Mouse (Mus musculus) MN1 (cell line): ENCODE data around the gene Nup107.
A peak's percentile ranks its signal among the peaks of the same experiment; 100 is the strongest.
"Not testable (repeated sequence)": the region's sequence is repeated elsewhere in the genome, so short reads cannot be mapped to it uniquely, and the experiment has no call there.

Source experiments
- DNase-seq: peaks from one replicate; pipeline ENCODE4 v3.0.0-alpha.2; 2016; ENCODE audit warnings: low spot score

Gene Nup107

DNA sequence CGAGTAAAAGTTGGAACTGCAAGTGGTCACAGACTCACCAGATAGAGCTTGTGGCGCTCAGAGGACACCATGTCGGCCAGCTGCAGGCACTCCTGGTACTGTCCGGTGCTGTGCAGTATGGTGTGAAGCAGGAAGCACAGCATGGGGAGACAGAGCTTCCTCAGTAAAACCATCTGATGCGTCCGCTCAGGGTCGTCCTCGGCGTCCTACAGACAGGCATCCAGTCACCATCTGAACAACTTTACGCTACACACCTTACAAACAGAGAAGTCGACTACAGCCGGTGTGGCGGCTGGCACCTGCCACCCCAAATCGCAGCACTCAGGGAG lies 41.3 kb downstream of the Nup107 start:
- DNase-seq = no peak

DNA sequence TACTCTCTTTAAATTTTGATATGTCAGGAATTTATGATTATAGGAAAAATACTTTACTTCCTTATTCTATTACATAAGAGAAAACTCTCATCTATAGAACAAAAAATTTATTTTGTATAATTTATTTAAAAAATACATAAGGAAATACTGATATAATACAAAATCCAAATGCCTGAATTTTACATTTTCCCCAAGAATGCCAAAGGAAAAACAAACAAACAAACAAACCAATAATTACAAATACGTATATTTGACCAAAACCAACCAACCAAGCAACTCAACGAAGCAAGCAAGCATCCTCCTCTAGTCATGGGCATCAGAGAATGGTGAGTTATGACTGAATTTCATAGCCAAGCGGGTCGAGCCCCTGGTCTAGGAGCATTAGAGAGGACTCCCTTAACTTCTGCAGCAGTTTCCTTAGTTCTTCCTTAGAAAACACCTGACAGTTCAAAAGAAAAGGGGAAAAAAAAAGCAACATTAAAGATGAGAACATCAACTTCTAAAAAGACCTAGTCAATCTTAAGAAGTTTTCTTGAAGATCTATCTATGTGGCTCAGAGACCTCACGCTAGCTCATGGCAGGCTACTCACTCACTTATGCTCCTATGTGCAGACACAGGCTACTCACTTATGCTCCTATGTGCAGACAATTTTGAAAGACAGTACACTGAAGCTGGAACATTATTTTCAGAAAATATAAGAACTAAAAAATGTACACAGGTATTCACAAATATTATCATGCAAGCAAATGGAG lies 41.8 kb downstream of the Nup107 start:
- no peak for DNase-seq

DNA sequence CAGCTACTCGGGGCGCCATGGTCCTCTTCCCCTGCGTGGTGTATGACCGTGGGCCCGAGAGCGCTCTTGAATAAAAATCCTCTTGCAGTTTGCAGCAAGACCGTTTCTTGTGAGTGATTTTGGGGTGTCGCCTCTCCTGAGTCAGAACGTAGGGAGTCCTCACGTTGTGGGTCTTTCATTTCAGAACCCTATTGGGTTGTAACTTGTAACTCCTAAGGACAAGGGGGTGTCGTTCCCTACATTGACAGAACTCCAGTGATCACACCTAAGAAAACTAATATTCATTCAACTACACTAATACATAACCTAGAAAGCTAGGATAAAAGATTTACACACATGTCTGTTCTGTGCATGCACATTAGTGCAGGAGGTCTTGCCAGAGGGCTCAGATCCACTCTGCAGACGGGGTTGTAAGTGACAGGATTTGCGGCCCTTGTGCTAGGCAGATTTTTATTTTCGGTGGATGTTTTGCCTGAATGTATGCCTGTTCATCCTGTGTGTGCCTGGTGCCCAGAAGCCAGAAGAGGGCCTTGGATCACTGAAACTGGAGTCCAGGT lies 42.6 kb downstream of the Nup107 start:
- no peak for DNase-seq

DNA sequence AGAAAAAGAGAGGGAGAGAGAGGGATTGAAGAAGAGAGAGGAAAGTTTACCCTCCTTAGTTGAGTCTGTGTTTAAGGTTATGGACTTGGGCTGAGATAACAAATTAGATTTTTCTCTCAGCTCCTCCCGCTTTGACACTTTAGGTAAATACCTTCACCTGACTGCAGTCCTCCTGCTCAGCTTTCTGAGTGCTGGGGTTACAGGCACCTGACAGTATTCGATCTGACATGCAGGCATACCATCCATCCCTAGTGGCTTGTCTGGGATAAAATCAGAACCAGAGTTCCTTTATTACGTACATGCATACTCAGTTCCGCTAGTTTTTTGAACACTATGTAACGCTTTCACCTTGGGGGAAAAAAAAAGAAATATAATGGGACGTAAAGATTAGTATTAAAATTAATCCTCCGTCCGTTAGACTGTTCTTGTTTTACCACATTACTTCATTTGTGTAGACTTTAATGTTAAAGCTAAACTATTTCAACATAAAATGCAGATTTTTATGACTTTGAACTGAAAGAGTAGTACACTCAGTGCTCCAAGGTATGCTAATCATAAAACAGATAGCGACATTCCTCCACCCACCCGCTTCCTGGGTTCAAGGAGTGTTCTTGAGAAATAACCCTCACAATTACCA lies 43.3 kb downstream of the Nup107 start:
- no peak for DNase-seq

DNA sequence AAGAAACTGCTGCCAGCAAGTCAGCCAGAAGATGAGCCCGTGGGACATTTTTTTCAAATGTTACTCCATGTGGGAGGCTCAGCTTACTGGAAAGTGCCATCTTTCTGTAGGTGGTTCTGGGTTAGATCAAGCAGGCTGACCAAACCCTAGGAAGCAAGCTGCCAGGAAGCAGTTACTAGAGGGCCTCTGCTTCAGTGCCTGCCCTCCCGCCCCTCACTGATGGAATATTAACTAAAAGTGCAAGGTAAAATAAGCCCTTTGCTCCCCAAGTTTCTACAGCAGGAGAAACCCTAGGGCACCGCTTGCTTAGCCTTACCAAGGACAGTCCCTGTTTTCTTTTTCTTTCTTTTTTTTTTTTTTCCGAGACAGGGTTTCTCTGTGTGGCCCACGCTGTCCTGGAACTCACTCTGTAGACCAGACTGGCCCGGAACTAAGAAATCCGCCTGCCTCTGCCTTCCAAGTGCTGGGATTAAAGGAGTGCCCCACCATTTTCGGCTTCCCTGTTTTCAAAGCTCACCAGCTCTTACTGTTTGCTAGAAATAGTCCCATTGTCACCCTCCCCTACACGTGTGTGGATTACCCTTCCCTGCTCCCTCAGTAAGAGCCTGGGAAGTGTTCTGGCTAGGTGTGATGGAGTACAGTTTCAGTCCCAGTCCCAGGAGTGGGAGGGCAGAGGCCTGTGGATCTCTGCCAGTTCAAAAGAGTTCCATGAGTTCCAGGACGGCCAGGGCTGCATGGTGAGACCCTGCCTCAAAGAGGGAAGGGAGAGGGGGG lies 44.0 kb downstream of the Nup107 start:
- no peak for DNase-seq

DNA sequence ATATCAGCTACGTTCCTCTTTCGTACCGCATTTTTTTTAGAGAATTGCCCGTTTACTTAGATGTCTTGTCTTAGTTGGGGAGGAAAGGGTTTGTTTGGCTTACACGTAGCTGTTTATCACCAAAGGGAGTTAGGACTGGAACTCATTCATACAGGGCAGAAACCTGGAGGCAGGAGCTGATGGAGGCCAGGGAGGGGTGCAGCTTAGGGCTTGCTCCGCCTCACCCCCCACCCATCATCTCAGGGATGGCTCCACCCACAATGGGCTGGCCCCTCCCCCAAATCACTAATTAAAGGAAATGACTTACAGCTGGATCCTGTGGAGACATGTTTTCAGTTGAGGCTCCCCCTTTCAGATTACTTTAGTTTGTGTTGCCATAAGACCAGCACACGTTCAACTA lies 44.8 kb downstream of the Nup107 start:
- no peak for DNase-seq

DNA sequence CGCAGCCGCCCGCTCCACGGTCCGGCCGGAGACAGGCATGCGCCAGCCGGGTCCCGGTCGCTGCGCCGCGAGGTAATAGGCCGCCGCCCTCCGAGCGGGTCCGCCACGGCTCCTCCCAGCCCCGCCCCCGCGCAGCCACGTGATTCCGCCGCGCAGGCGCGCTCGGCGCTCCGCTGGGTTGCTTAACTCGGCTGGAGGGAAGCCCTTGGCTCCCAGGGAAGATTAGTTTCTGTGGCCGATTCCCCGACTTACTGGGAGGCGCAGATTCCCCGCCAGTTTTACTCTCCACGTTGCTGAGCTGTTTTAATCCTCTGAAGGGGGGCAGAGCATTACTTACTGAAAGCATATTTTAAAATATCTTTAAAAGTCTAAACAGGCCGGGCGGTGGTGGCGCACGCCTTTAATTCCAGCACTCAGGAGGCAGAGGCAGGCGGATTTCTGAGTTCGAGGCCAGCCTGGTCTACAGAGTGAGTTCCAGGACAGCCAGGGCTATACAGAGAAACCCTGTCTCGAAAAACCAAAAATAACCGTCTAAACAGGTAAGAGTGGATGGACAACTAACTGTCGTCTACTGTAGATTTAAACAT lies 46.1 kb downstream of the Nup107 start, which contains the start of gene Slc35e3:
TSS of gene Slc35e3 (minus strand) at position 69 of the 587 bp plus-strand sequence.
- DNase-seq = peak; percentile 99

DNA sequence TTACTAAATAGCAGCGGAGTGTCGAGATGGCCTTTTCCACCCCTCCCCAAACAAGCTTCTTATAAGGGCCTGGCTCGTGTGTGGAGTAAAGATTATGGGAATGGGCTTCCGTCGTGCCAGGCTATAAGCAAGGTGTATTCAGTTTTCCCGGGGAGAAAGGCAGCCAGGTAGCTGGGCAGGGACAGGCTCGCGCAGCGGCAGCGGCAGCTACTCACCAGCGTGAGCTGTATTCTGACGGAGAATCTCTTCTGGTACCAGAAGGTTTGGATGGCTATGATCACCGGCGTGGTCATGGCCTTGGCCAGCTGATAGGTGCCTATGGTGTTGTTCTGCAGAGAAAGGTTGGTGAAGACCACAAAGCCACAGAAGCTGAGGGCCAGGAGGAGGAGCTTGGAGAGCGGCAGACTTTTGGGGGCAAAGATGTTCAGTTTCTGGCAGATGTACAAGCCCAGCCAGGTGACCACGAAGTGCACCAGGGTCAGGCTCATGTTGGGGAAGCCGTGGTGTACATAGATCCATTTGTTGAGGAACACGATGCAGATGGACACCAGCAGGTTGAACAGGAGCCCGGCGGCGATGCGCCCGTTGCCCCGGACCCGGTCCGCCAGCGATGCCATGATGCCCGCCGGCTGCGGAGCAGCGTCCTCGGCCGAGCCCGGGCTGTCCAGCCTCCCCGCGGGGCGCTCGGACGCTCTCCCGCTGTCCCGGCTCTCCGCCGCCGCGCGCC lies 46.8 kb downstream of the Nup107 start:
- DNase-seq = peak; percentile 55

DNA sequence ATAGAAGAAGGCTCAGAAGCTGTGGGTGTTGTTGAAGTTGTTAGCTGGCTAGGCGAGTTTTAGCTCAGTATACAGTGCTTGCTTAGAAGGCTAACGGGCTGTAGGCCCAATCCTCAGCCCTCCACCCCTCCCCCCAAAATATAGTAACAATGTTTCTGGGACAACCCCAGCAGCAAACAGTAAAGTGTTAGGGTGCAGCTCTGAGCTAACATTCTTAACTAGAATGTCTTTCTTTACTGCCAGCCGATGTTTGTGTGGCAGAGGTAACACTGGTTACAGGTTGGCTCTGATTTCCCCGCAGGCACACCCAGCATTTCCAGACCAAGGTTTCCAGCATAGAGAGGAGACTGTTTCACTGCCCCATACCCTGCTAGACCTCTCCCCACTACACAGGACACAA lies 48.6 kb downstream of the Nup107 start:
- no peak for DNase-seq

DNA sequence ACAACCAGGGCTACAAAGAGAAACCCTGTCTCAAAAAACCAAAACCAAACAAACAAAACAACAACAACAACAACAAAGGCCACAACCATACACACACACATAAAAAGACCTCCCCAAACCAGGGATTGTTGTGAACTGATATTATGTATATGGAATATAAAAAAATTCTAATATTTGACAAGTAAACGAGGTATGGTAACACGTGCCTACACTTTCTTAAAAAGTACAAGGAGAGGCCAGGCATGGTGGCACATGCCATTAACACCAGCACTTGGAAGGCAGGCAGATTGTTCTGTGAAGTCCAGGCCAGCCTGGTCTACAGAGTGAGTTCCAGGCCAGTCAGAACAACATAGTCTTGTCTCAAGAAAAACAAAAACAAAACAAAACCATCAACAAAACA lies 49.3 kb downstream of the Nup107 start:
- no peak for DNase-seq

DNA sequence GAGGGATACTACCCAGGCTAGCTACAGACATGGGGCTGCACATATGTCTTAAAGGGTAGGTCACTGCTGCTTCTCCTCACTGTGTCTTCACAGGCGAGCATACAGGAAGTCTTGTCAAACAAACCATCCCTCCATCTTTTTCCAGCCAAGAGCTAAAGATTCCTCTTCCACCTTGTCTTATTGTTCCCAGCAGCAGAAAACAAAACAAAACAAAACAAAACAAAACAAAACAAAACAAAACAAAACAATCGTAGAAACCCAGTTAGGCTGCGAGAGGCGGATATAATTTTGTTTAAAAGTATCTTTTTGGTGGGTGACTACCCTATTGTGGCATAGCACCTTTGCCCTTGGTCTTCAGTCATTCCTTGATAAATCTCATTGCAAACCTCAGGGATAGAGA lies 49.9 kb downstream of the Nup107 start:
- no peak for DNase-seq

DNA sequence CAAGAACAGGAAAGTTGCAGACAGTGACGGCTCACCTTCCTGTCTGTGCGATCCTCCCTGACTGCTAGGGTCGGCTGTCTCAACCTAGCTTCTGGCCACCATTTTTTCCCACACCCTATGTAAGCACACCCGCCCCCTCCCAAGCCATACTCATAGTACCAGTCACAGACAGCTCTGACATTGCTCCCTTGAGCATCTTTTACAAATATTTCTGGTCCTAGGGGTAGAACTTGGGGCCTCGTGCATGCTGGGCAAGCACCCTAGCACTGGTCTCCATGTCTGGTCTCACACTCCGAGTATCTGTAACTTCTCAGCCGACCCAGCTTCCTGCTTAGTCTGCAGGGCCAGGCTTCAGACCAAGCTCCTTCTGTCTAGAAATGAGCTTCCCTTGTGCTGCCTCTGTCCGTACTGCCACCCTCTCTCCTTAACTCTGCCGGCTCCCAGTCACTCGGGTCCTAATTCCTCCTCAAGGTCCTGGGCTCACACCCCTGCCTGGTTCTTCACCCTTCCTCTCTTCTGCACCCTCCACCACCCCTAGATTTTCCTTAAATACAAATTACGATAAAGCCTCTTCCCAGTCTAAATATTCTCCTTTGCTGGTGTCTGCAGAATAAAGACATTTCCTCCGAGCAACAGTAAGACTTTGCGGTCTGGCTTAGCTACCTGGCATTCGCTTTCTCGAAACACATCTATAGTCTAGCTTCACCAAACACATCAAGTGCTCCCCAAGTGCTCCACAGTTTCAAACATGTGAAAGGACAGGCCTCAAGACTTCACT lies 50.6 kb downstream of the Nup107 start:
- DNase-seq = no peak

DNA sequence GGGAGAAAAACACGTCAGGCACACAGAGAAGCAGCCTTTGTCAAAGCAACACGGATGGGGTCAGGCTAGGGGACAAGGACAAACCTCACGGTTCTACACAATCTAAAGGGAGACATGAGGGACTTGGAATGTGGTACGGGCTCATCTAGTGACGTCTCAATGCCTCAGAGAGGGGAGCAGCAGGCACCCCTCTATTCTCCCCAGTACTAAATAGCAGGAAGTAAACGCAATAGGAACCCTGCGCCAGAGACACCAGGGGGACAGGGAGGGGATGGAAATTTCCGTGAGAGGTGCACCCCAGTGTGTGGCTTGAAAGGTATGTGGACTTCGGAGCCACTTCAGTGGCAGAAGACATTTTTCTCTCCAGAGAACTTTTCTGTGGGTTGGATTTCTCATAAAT lies 51.6 kb downstream of the Nup107 start:
- no peak for DNase-seq

DNA sequence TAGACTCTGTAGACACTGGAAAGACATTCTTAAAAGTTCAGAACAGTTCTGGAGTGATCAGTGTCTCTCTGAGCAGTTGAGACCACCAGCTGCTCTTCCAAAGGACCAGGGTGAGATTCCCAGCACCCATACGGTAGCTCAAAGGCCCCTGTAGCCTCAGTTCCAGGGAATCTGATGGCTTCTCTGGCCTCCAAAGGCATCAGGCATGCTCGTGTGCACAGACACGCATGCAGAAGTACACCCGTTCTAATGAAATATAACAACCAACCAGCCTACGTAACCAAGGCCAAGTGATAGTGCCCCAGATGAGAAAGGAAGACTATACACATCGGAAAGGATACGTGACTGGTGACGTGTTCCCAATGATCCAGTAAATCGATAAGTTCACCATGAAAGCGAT lies 52.3 kb downstream of the Nup107 start:
- no peak for DNase-seq

DNA sequence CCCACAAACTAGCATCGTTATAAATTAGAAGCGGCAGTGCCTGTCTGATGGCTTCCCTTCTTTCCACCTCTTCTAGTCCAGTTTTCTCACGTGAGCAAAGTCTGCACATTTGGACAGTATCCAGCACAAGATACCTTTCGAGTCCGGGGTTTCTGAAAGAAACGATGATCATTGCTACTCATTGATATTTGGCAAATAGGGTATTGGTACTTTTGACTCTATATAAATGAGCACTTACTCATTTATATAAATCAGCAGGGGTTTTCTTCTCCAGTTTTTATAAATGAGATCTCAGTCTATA lies 52.9 kb downstream of the Nup107 start:
- DNase-seq = no peak

DNA sequence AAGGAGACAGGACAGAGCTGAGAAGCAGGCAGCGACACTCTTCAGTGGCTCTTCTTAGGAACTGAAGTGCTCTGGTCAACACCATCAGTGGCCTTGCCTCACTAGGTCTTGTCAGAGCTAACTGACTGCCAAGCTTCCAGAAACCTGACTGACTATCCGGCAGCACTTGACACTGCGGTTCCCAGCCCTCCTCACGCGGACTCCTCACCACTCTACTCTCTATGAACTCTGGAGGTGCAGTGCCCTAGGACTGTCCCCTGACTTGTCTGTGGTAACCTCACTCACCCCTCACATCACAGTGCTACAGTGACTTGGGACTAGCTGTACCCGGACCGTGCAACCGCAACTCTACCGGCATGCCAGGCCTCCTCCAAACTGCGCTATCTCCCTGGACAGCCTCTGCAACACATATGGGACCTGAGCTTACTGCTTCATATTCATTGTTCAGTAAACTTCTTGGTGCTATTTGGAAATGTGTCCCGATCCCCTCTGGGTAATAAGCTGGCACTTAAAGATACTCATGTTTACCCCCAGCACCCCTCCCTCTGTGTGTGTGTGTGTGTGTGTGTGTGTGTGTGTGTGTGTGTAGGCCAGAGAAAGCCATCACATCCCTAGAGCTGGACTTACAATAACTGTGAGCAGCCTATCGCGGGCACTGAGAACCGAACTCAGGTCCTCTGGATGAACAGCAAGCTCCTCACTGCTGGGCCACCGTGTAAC lies 53.4 kb downstream of the Nup107 start:
- DNase-seq = no peak

DNA sequence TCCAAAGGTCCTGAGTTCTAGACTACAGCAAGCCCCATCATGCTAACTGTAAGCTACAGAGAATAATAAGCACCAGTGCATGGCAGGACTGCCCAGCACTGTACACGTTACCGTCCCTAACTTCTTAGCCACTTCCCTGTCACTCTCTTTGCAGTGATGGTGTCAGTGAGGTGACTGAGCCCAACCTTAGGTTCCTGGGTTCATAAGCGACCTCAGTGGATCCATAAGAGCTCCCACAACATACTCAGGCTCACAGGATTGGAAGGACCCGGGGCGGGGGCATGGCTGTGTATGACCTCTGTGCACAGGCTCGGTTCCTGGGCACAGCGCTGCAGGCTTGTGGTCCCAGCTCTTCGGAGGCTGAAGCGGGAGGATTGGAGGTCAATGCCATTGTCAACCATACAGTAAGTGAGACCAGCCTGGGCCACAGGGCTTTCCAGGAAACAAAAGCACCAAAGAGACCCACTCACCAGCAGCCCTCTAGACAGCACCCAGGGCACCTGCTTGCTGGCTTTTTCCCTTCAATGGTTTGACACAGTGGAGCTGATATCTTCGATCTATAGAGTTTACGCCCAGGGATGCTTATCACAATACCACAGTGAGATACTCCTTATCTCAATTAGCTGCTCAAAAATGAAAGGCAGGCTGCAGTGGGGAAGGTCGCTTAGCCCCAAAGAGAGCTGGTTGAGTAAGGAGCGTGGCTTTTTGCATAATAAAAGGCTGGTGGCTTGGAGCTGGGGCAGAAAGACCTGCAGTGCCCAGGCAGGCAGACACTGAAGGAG lies 54.2 kb downstream of the Nup107 start:
- no peak for DNase-seq

DNA sequence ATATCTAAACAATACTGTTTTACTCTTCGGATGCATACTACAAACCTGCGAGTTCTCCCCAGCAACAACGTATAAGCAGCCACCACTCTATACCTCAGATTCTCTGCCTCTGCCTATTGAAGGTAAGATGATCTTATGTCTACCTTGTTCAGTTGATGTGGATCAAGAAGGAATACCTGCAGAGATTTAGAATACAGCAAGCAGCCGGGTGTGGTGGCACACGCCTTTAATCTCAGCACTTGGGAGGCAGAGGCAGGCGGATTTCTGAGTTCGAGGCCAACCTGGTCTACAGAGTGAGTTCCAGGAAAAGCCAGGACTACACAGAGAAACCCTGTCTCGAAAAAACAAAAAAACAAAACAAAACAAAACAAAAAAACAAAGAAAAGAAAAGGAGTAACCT lies 55.0 kb downstream of the Nup107 start:
- DNase-seq = not testable (repeated sequence)

DNA sequence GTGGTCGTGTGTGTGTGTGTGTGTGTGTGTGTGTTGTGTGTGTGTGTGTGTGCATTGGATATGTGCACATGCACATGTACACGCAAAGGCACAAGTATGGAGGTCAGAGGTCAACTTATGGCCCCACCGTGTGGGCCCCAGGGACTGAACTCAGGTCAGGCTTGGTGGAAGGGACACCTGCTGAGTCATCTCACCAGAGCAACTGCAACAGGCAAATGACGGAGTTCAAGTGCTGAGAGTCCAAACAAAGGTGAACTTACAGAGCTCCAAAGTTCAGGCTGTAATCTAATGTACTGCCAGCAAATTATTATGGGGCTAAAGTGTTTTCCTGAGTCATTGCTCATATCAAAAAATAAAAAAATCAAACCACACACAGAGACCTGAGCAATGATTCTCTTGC lies 55.4 kb downstream of the Nup107 start:
- DNase-seq = no peak

DNA sequence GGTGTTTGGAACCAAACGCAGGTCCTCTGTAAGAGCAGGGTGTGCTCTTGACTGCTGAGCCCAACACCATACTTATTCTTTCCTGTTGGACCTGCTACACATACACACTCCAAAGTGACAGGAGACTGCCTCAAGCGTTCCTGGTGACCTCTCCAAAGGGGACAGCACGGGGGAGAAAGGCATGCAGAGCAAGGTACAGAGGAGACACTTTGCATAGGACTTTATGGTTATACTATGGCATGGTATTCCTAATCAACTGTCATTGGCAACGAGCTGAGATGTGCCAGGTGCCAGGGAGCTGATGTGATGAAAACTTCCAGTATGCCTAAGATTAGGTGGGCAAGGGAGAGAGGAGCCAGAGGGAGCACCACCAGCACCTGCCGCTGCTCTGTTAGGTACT lies 55.9 kb downstream of the Nup107 start:
- DNase-seq = no peak
